Mouse (Mus musculus): ENCODE measurements around the gene Ndrg2. TPM values are rescaled to one million over a fixed set of nuclear protein-coding genes. Genes with fewer than 3 reads are reported as not detected.
"Not testable (repeated sequence)": the region's sequence is repeated elsewhere in the genome, so short reads cannot be mapped to it uniquely, and the experiment has no call there.

Gene Ndrg2
- polyA plus RNA-seq, 1 experiment from 2014 or later, result 11.0 TPM

- Histone ChIP-seq H3K4me1 (ENCODE audit: control insufficient read depth, insufficient read depth, low read length) (no peaks in the 10 kb centered on the region), H3K9me3 (replicated peaks; ENCODE audit: control insufficient read depth, low read length) (no peaks in the 10 kb centered on the region), H3K27me3 (ENCODE audit: control insufficient read depth, insufficient read depth, low read length) (no peaks in the 10 kb centered on the region), H3K36me3 (replicated peaks; ENCODE audit: control insufficient read depth, insufficient read depth, low read depth, low read length) (no peaks in the 10 kb centered on the region; the same call in none of the 2 replicates), H3K27ac (replicated peaks; ENCODE audit: low read depth, low read length) (peak overlapping the region; percentile 48; the same call in 1 of the 2 replicates), H3K9ac (replicated peaks; ENCODE audit: low read length) (peak overlapping the region; percentile 53), H3K4me3 (ENCODE audit: low read depth, low read length) (peak overlapping the region; percentile 62), H3K4me2 (ENCODE audit: low read depth, low read length) (peak overlapping the region; percentile 51)
- ATAC-seq (replicated peaks; ENCODE audit: insufficient number of reproducible peaks, low FRiP score, low TSS enrichment, low read depth) (no peak; the same call in 1 of the 2 replicates), DNase-seq (ENCODE audit: low spot score) (peak; percentile 73)
- WGBS, result 3% methylated on average over 14 of the region's 14 CpGs
These were observed 29.9 kb downstream of the Ndrg2 start for GRCm38 (mm10) chr14:51884031-51884544.

GRCm38 (mm10) chr14:51883527-51884030, 30.4 kb downstream of the Ndrg2 start:
- ATAC-seq (replicated peaks; ENCODE audit: insufficient number of reproducible peaks, low FRiP score, low TSS enrichment, low read depth) (peak; percentile 62), DNase-seq (ENCODE audit: low spot score) (peak; percentile 82)
- H3K4me1 ChIP-seq (ENCODE audit: control insufficient read depth, insufficient read depth, low read length), result no peaks in the 10 kb centered on the region
- peak overlapping the region; percentile 51 for H3K4me2 ChIP-seq (ENCODE audit: low read depth, low read length)
- H3K27me3 ChIP-seq (ENCODE audit: control insufficient read depth, insufficient read depth, low read length), result no peaks in the 10 kb centered on the region
- H3K36me3 ChIP-seq (replicated peaks; ENCODE audit: control insufficient read depth, insufficient read depth, low read depth, low read length), result no peaks in the 10 kb centered on the region; the same call in 1 of the 2 replicates
- peak overlapping the region; percentile 62; the same call in 1 of the 2 replicates for H3K4me3 ChIP-seq (ENCODE audit: low read depth, low read length)
- H3K9me3 ChIP-seq (replicated peaks; ENCODE audit: control insufficient read depth, low read length), result no peaks in the 10 kb centered on the region
- H3K9ac ChIP-seq (replicated peaks; ENCODE audit: low read length), result no peak overlapping the region; the same call in 1 of the 2 replicates
- WGBS, result under 1% methylated on average over 4 of the region's 4 CpGs
- H3K27ac ChIP-seq (replicated peaks; ENCODE audit: low read depth, low read length), result no peak overlapping the region

- DNase-seq (ENCODE audit: low spot score) (no peak), ATAC-seq (replicated peaks; ENCODE audit: insufficient number of reproducible peaks, low FRiP score, low TSS enrichment, low read depth) (no peak)
- 83% methylated on average over 3 of the region's 3 CpGs for WGBS
- H3K4me3 ChIP-seq (ENCODE audit: low read depth, low read length), result no peak overlapping the region
- H3K4me1 ChIP-seq (ENCODE audit: control insufficient read depth, insufficient read depth, low read length), result no peaks in the 10 kb centered on the region
- H3K36me3 ChIP-seq (replicated peaks; ENCODE audit: control insufficient read depth, insufficient read depth, low read depth, low read length), result no peaks in the 10 kb centered on the region
- no peaks in the 10 kb centered on the region for H3K9me3 ChIP-seq (replicated peaks; ENCODE audit: control insufficient read depth, low read length)
- no peak overlapping the region for H3K9ac ChIP-seq (replicated peaks; ENCODE audit: low read length)
- H3K27me3 ChIP-seq (ENCODE audit: control insufficient read depth, insufficient read depth, low read length), result no peaks in the 10 kb centered on the region
- H3K27ac ChIP-seq (replicated peaks; ENCODE audit: low read depth, low read length), result no peak overlapping the region
- no peak overlapping the region for H3K4me2 ChIP-seq (ENCODE audit: low read depth, low read length)
These were observed 36.4 kb downstream of the Ndrg2 start for GRCm38 (mm10) chr14:51877517-51877916.

GRCm38 (mm10) chr14:51871741-51872140, 42.2 kb downstream of the Ndrg2 start:
- H3K27me3 ChIP-seq (ENCODE audit: control insufficient read depth, insufficient read depth, low read length), result no peaks in the 10 kb centered on the region
- no peak overlapping the region for H3K27ac ChIP-seq (replicated peaks; ENCODE audit: low read depth, low read length)
- DNase-seq (ENCODE audit: low spot score), result no peak
- H3K4me2 ChIP-seq (ENCODE audit: low read depth, low read length), result no peak overlapping the region
- no peaks in the 10 kb centered on the region for H3K36me3 ChIP-seq (replicated peaks; ENCODE audit: control insufficient read depth, insufficient read depth, low read depth, low read length)
- ATAC-seq (replicated peaks; ENCODE audit: insufficient number of reproducible peaks, low FRiP score, low TSS enrichment, low read depth), result no peak
- no peak overlapping the region for H3K4me3 ChIP-seq (ENCODE audit: low read depth, low read length)
- WGBS, result 80% methylated on average over 9 of the region's 9 CpGs
- no peak overlapping the region for H3K9ac ChIP-seq (replicated peaks; ENCODE audit: low read length)
- H3K9me3 ChIP-seq (replicated peaks; ENCODE audit: control insufficient read depth, low read length), result no peaks in the 10 kb centered on the region
- H3K4me1 ChIP-seq (ENCODE audit: control insufficient read depth, insufficient read depth, low read length), result no peaks in the 10 kb centered on the region

- H3K27me3 ChIP-seq (ENCODE audit: control insufficient read depth, insufficient read depth, low read length), result no peaks in the 10 kb centered on the region
- H3K4me1 ChIP-seq (ENCODE audit: control insufficient read depth, insufficient read depth, low read length), result no peaks in the 10 kb centered on the region
- H3K36me3 ChIP-seq (replicated peaks; ENCODE audit: control insufficient read depth, insufficient read depth, low read depth, low read length), result no peaks in the 10 kb centered on the region
- H3K27ac ChIP-seq (replicated peaks; ENCODE audit: low read depth, low read length), result no peak overlapping the region
- ATAC-seq (replicated peaks; ENCODE audit: insufficient number of reproducible peaks, low FRiP score, low TSS enrichment, low read depth) (no peak), DNase-seq (ENCODE audit: low spot score) (no peak)
- no peak overlapping the region for H3K4me2 ChIP-seq (ENCODE audit: low read depth, low read length)
- 84% methylated on average over 2 of the region's 2 CpGs for WGBS
- H3K4me3 ChIP-seq (ENCODE audit: low read depth, low read length), result no peak overlapping the region
- H3K9ac ChIP-seq (replicated peaks; ENCODE audit: low read length), result no peak overlapping the region
- H3K9me3 ChIP-seq (replicated peaks; ENCODE audit: control insufficient read depth, low read length), result no peaks in the 10 kb centered on the region
These were observed 43.2 kb downstream of the Ndrg2 start for GRCm38 (mm10) chr14:51870756-51871155.

- H3K4me1 ChIP-seq (ENCODE audit: control insufficient read depth, insufficient read depth, low read length); H3K9ac ChIP-seq (replicated peaks; ENCODE audit: low read length); H3K4me3 ChIP-seq (ENCODE audit: low read depth, low read length); H3K36me3 ChIP-seq (replicated peaks; ENCODE audit: control insufficient read depth, insufficient read depth, low read depth, low read length); H3K4me2 ChIP-seq (ENCODE audit: low read depth, low read length); H3K27ac ChIP-seq (replicated peaks; ENCODE audit: low read depth, low read length); ATAC-seq (replicated peaks; ENCODE audit: insufficient number of reproducible peaks, low FRiP score, low TSS enrichment, low read depth); H3K9me3 ChIP-seq (replicated peaks; ENCODE audit: control insufficient read depth, low read length); H3K27me3 ChIP-seq (ENCODE audit: control insufficient read depth, insufficient read depth, low read length): not testable (repeated sequence)
- peak; percentile 35 for DNase-seq (ENCODE audit: low spot score)
- WGBS, result 6% methylated on average over 1 of the region's 1 CpGs
These were observed 50.4 kb downstream of the Ndrg2 start for GRCm38 (mm10) chr14:51863603-51864002.

GRCm38 (mm10) chr14:51855280-51855679, 58.7 kb downstream of the Ndrg2 start:
- H3K27me3 ChIP-seq (ENCODE audit: control insufficient read depth, insufficient read depth, low read length); H3K36me3 ChIP-seq (replicated peaks; ENCODE audit: control insufficient read depth, insufficient read depth, low read depth, low read length); H3K4me3 ChIP-seq (ENCODE audit: low read depth, low read length); H3K9ac ChIP-seq (replicated peaks; ENCODE audit: low read length); ATAC-seq (replicated peaks; ENCODE audit: insufficient number of reproducible peaks, low FRiP score, low TSS enrichment, low read depth); DNase-seq (ENCODE audit: low spot score); H3K4me2 ChIP-seq (ENCODE audit: low read depth, low read length); H3K4me1 ChIP-seq (ENCODE audit: control insufficient read depth, insufficient read depth, low read length); H3K9me3 ChIP-seq (replicated peaks; ENCODE audit: control insufficient read depth, low read length); H3K27ac ChIP-seq (replicated peaks; ENCODE audit: low read depth, low read length): not testable (repeated sequence)
- WGBS, result 75% methylated on average over 7 of the region's 7 CpGs

Data from embryonic facial prominence, embryonic 11.5 days (tissue).